Mouse (Mus musculus) adipocyte (in vitro differentiated cells): Measurements from ENCODE around the gene Hnrnph2.
A peak's percentile ranks its signal among the peaks of the same experiment; 100 is the strongest.

ENCODE experiments used
- DNase-seq: peaks from one replicate; pipeline ENCODE4 v3.0.0-alpha.2; 2016; ENCODE audit warnings: low spot score

Hnrnph2 gene

GRCm38 (mm10) chrX:134614306-134614705 is 13.3 kb downstream of the Hnrnph2 start:
- no peak for DNase-seq

GRCm38 (mm10) chrX:134619695-134620094 is 18.7 kb downstream of the Hnrnph2 start:
- DNase-seq = no peak

- no peak for DNase-seq
Observed at GRCm38 (mm10) chrX:134620254-134620865, 19.4 kb downstream of the Hnrnph2 start.

GRCm38 (mm10) chrX:134621685-134622084 is 20.7 kb downstream of the Hnrnph2 start:
- DNase-seq = no peak

GRCm38 (mm10) chrX:134623350-134623749 is 22.4 kb downstream of the Hnrnph2 start:
- DNase-seq = no peak

GRCm38 (mm10) chrX:134628200-134628599 is 27.2 kb downstream of the Hnrnph2 start:
- DNase-seq = no peak

- no peak for DNase-seq
Observed at GRCm38 (mm10) chrX:134632710-134633109, 31.7 kb downstream of the Hnrnph2 start.

GRCm38 (mm10) chrX:134635111-134635510 is 34.1 kb downstream of the Hnrnph2 start:
- DNase-seq = no peak

- DNase-seq = no peak
Observed at GRCm38 (mm10) chrX:134635860-134636259, 34.9 kb downstream of the Hnrnph2 start.

GRCm38 (mm10) chrX:134641000-134641760 is 40.2 kb downstream of the Hnrnph2 start:
- no peak for DNase-seq

GRCm38 (mm10) chrX:134646338-134646737 is 45.4 kb downstream of the Hnrnph2 start:
- no peak for DNase-seq

GRCm38 (mm10) chrX:134647421-134647820 is 46.4 kb downstream of the Hnrnph2 start:
- DNase-seq = no peak

GRCm38 (mm10) chrX:134648031-134648692 is 47.2 kb downstream of the Hnrnph2 start:
- peak; percentile 89 for DNase-seq

- no peak for DNase-seq
Observed at GRCm38 (mm10) chrX:134652061-134652460, 51.1 kb downstream of the Hnrnph2 start.
